Mouse (Mus musculus) adrenal gland, adult 8-10 months (tissue): ENCODE measurements at regions not wholly inside any gene's neighbourhood (a gene's known extent, or its start where the extent isn't known, plus 50 kb on each side); places are given as distances from the start of the nearest gene placed in this dataset.
"Not testable (repeated sequence)": the region's sequence is repeated elsewhere in the genome, so short reads cannot be mapped to it uniquely, and the experiment has no call there.

ENCODE experiments used
- DNase-seq: peaks from one replicate; pipeline ENCODE4 v3.0.0; 2022

- no peak for DNase-seq
Observed at GRCm38 (mm10) chr3:118194754-118195153, 326.0 kb upstream of the Snx7 start.

GRCm38 (mm10) chr3:118189382-118189781, 320.6 kb upstream of the Snx7 start:
- DNase-seq: no peak

- no peak for DNase-seq
Observed at GRCm38 (mm10) chr3:118177446-118177845, 308.7 kb upstream of the Snx7 start.

GRCm38 (mm10) chr3:118162916-118163315, 294.2 kb upstream of the Snx7 start:
- no peak for DNase-seq

GRCm38 (mm10) chr3:118144788-118145187, 276.1 kb upstream of the Snx7 start:
- DNase-seq: no peak

GRCm38 (mm10) chr3:118141731-118142130, 273.0 kb upstream of the Snx7 start:
- DNase-seq: no peak

GRCm38 (mm10) chr3:118140108-118140507, 271.4 kb upstream of the Snx7 start:
- DNase-seq: no peak

- not testable (repeated sequence) for DNase-seq
Observed at GRCm38 (mm10) chr3:118128349-118128748, 259.6 kb upstream of the Snx7 start.

- DNase-seq: no peak
Observed at GRCm38 (mm10) chr3:118102635-118103034, 233.9 kb upstream of the Snx7 start.

GRCm38 (mm10) chr3:118084508-118084907, 215.8 kb upstream of the Snx7 start:
- DNase-seq: no peak

GRCm38 (mm10) chr3:118072363-118072762, 203.6 kb upstream of the Snx7 start:
- DNase-seq: no peak

GRCm38 (mm10) chr3:118070129-118070528, 201.4 kb upstream of the Snx7 start:
- peak; percentile 37 for DNase-seq

GRCm38 (mm10) chr3:118063679-118064078, 194.9 kb upstream of the Snx7 start:
- no peak for DNase-seq

GRCm38 (mm10) chr3:118062569-118062968, 193.8 kb upstream of the Snx7 start:
- DNase-seq: no peak

- no peak for DNase-seq
Observed at GRCm38 (mm10) chr3:118047016-118047415, 178.3 kb upstream of the Snx7 start.

- DNase-seq: no peak
Observed at GRCm38 (mm10) chr3:118046536-118046935, 177.8 kb upstream of the Snx7 start.

GRCm38 (mm10) chr3:118036501-118036900, 167.8 kb upstream of the Snx7 start:
- DNase-seq: no peak

- DNase-seq: no peak
Observed at GRCm38 (mm10) chr3:117995401-117995800, 126.7 kb upstream of the Snx7 start.

- no peak for DNase-seq
Observed at GRCm38 (mm10) chr3:117994110-117994509, 125.4 kb upstream of the Snx7 start.

GRCm38 (mm10) chr3:117990561-117990960, 121.8 kb upstream of the Snx7 start:
- DNase-seq: no peak

- DNase-seq: no peak
Observed at GRCm38 (mm10) chr3:117988443-117988842, 119.7 kb upstream of the Snx7 start.

- DNase-seq: no peak
Observed at GRCm38 (mm10) chr3:117975638-117976037, 106.9 kb upstream of the Snx7 start.

GRCm38 (mm10) chr3:117968805-117969204, 100.1 kb upstream of the Snx7 start:
- no peak for DNase-seq

GRCm38 (mm10) chr3:117938426-117938825, 69.7 kb upstream of the Snx7 start:
- peak; percentile 31 for DNase-seq

- no peak for DNase-seq
Observed at GRCm38 (mm10) chr3:117927527-117927926, 58.8 kb upstream of the Snx7 start.
